Mouse (Mus musculus) cerebellum, adult 9-10 months (tissue): ENCODE data around the gene Moxd2.

Source experiments
- DNase-seq: peaks from one replicate; pipeline ENCODE4 v3.0.0; 2022

Gene Moxd2

DNA sequence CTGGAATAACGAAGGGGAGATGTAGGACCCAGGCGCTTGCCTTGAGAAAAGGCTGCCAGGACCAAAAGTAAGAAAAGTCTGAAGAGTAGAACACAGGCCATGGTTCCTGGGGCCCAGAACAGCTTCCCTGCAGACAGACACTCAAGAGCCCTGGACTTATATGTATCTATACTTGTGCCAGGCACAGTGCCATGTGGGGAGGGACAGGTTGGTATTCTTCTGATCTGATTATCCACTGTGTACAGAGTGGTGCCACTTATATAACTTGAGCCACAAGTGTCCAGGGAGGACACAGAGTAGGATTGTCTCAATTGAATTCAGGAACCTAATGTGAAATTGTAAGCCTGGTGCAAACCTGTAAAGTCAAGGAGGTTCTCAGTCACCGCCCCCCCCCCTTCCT is at the start of gene Moxd2:
Gene Moxd2, minus strand, starts transcription at position 101 of the 400 bp plus-strand sequence.
- DNase-seq = no peak

DNA sequence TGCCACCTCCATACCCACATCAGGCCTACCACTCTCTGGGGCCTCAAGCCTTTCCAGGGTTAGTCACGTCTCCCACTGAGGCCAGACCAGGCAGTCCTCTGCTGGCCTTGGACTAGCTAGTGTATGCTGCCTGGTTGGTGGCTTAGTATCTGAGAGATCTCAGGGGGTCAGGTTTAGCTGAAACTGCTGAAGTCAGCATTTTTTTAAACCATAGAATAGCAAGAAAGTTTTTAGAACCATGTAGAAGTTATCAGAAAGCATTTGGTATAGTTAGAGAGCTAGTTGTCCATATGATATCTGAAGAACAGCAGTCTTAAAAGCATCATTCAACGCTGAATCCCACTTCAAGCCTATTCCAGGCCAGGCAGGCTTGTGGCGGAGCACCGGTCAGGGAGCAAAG is 32.7 kb upstream of the Moxd2 start:
- DNase-seq = no peak

DNA sequence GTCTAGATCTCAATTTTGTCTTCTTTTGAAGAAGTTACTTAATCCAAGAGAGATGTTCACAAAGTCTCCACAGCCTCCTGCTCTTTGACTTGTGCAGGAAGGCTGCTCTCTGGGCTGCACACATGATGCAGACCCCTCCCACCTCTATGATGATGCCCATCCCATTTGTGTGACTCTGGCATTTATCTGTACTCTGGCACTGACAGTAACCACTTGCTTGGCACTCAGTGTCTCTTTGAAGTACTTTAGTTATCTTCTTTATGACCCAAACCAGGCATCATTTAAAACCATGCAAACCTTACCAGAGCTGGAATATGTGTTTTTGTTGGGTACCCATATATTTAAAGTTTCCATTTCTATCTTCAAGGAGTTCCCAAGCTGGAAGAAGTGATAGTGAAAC is 13.0 kb upstream of the Moxd2 start, which contains the start of gene Prss58:
Gene Prss58, minus strand, starts transcription at position 101 of the 400 bp plus-strand sequence.
- no peak for DNase-seq

DNA sequence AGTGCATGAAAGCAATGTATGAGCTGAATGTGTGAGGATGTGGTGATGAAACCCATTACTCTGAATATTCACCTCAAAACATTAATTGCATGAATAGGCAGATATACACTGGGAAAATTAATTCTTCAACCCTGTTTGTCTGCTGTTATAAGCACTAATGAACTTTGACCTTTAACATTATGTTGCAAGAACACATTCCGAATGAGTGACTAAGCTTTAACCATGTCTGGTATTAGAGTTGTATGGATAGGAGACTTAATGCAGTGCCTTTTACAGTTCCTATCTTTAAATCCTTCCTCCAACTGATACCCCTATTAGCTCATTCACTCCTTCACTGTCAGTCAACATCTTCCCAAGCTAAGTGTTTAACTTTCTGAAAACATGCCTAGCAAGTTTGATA is 7.4 kb upstream of the Moxd2 start:
- no peak for DNase-seq

DNA sequence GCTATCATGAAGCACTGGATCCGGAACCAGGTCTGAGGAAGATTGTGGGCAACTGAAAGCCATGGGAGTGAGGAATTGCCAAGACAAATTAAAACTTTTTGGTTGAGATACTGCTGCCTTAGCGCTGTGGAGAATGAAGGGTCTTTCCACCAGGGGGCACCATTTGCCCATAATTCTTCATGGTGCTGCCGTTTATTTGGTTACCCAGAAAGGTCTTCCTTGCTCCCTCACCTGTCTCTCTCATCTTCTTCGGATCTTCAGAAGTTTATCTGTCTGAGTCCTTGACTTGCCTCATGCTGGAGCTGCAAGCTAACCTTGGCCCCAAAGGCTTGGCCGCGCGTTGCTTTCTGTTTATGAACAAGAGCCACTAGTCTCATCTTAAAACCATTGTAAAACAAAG is 6.3 kb upstream of the Moxd2 start:
- DNase-seq = no peak

DNA sequence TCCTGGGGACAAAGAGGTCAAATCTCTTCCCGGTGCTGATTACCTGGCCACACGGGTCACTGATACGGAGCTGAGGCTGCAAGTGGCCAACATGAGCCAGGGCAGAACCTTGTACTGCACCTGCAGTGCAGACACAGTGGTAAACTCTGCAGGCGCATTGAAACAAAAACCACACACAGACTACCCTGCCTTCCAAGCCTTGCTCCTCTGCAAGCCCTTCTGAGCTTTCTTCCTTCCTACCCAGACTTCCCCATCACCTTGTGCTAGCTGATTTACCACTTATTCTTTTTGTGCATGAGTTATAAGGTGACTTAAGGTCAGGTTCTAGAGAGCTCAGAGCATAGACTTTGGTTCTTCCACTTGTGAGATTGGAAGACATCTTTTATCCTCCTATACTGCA is 4.5 kb upstream of the Moxd2 start:
- DNase-seq = no peak

DNA sequence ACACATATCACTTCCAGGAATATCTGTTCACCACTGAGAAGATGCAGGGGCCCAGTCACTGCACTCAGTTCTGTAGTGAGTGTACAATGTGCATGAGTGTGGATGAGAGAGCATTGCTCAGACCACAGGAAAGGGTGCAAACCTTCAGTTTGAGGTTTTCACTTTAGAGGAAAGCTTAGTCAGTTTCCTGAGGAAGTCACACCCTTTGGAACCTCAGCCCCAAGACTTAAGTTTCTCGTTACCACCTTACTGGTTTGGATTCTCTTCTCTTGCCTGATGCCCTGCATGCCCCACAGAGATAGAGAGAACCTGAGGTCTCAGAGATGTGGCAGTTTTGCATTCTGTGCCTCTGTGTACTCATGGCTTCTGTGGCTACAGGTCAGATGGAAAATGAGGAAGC is 3.7 kb upstream of the Moxd2 start:
- no peak for DNase-seq

DNA sequence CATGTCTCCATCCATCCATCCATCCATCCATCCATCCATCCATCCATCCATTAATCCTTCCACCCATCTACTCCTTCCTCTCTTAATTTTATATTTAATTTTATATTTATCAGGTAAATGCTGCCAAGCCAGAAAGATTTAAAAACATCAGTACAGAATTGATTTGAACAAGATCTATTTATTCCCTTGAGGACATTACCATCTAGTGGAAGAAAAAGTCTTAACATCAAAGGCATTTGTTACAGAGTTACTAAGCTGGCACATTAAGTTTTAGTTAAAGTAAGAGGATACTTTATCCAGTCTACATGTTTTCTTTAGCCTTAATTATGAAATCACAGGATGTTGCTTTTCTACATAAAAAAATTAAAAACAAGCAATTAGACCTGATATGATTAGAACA is 42.0 kb downstream of the Moxd2 start:
- DNase-seq = no peak
